Mouse (Mus musculus) spleen, postnatal 36 days (tissue): ENCODE data around the gene Kcp.

Source experiments
- DNase-seq, 2 experiments: peaks; one replicate each; pipeline ENCODE4 v3.0.0; 2022; ENCODE audit warnings: low spot score in 2 of 2, mixed read lengths in 1 of 2

The Kcp gene

GRCm38 (mm10) chr6:29463388-29463787, 44.4 kb downstream of the Kcp start:
- no peak for DNase-seq

DNA sequence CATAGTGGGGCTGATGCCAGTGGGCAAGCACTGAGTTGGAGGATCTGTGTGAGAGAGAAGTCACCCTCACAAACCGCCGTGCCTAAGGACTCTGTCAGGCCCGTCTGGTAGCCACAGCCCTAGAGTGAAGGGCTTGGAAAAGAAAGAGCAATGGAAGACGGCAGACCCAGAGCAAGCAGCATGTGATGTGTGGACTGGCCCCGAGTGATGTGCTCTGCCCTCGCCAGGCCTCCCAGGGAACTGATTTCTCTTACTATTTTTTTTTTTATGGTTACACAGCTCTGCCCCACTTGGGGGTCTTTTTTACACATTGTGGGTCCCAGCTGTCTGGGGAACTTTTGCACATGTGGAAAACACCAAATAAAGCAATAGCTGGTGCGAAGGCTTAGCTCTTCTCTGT, 46.2 kb downstream of the Kcp start:
- DNase-seq = no peak

DNA sequence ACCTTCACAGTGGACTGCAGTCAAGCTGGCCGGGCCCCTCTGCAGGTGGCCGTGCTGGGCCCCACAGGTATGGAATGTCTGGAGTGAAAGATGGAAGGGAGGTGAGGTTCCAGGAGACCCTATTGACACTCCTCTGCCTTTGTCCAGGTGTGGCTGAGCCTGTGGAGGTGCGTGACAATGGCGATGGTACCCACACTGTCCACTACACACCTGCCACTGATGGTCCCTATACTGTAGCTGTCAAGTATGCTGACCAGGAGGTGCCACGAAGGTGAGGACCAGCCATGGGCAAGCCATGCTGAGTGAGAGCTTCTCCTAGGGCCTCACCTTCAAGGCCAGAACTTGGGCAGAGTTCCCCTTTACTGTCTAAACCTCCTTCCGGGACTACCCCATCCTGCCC, 57.1 kb downstream of the Kcp start:
- no peak for DNase-seq

DNA sequence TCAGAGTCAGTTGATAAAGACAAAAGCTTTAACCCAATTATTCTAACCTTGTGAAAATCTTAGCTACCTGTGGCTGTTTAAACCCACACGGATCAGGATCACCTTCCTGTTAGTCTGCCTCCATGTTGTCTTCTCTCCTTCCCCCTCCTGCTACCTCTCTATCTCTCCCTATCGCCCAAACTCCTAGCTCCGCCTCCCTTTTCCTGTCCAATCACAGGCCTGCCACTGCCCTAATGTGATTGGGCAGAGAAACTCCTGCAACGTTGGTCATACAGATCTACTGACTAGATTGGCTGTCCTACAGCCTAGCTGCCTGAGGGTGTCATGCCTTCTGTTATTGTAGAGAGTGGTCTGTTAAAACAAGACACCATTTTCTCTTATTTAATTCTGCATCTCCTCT, 57.9 kb downstream of the Kcp start:
- DNase-seq = no peak

DNA sequence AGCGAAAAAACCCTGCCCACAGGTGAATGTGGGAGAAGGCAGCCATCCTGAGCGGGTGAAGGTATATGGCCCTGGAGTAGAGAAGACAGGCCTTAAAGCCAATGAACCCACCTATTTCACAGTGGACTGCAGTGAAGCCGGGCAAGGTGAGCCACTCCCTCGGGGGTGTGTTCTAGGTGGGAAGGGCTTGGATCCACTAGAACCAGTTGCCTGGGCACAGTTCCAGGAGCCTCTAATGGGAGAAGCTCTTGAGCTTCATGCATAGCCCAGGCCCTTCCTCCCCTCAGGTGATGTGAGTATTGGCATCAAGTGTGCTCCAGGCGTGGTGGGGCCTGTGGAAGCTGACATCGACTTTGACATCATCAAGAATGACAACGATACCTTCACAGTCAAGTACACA, 62.4 kb downstream of the Kcp start:
- DNase-seq = no peak

GRCm38 (mm10) chr6:29444773-29445172, 63.0 kb downstream of the Kcp start:
- DNase-seq = peak; percentile 11 to 22

- DNase-seq = no peak
Measured at GRCm38 (mm10) chr6:29439789-29440188, 68.0 kb downstream of the Kcp start.

DNA sequence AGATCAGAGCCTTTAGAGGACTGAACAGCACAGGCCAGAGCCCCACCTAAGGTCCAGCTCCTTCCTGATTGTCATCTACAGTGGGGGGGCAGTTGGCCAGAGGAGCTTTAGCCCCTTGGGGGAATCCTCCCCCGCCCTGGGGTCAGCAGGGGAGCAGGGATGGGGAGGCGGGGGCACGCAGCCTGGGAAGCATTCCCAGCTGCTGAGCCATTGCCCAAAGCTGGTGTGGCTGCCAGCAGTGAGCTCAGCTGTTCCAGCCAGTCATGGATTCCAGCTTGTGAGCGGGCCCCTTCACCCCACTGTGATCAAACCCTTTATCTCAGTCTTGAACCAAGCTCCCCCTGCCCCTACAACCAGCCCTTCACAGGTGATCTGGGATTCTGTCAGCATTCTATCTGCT, 68.5 kb downstream of the Kcp start:
- DNase-seq = no peak

DNA sequence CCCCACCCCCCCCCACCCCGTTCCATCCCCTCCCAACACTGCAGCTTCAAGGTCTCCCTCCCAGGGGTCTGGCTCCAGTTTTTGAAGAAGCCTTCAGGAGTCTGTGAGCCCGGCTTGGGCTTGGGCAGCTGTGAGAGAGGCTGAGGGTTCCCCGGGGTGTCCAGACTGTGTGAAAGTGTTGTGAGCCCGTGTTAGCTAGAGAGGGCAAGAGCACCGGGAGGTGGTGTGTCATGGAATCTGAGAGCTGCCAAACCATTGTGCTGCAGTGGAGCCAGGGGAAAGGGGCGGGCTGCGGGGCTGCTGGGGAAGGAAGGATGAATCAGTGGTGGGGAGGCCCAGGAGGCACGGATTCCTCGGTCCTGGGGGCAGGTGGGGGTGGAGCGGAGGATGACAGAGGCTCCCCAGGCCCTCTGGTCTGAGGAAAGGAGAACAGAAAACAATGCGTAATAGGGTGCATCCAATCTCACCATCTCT, 71.3 kb downstream of the Kcp start:
- no peak for DNase-seq

- DNase-seq = no peak
Measured at GRCm38 (mm10) chr6:29435940-29436451, 71.8 kb downstream of the Kcp start.

GRCm38 (mm10) chr6:29434911-29435691, 72.7 kb downstream of the Kcp start:
- DNase-seq = no peak

DNA sequence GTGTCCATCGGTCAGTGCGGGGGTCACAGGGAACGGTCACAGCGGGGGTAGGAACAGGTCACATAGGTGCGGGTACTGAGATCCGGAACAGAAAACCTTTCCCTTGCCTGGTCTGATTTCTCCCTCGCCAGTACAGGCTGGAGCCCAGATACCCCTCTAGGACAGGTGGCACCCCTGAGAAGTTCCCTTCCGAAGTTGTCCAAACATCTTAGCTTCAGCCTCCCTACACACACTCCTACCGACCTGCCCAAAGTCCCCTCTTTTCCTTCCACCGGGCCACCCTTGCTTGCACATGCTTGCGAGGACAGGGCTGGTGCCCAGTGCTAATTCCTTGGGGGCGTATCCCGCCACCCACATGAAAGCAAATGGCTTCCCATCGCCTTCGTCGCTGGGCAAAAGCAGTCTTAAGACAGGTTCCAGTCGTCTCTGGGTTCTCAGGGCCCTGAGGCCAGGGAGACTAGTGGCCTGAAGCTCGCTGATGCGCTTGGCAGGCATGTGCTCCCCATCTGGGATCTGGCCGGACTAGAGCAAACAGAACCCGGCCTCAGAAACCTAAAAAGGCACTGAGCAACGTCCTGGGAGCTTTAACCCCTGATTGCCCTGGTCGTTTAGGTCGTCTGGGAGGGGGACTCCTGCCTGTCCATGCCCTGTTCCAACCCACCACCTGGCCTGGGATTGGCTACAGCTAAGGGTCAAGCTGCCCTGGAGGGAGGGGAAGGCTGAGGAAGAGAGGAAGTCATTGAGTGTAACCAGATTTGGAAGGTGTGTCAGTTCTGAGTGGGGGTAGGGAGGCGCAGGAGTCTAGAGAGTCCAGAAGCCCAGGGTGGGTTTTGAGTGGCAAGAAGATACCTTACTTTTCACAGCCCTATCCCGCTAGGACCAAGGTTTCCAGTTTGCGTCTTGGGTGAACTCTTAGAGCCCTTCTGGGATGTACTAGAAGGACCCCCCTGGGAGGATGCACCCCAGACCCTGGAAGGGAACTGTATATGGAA, 73.7 kb downstream of the Kcp start:
- no peak for DNase-seq

GRCm38 (mm10) chr6:29433038-29433803, 74.5 kb downstream of the Kcp start, which contains the start of gene Flnc:
Flnc (plus strand) TSS chr6:29433256.
- no peak for DNase-seq

DNA sequence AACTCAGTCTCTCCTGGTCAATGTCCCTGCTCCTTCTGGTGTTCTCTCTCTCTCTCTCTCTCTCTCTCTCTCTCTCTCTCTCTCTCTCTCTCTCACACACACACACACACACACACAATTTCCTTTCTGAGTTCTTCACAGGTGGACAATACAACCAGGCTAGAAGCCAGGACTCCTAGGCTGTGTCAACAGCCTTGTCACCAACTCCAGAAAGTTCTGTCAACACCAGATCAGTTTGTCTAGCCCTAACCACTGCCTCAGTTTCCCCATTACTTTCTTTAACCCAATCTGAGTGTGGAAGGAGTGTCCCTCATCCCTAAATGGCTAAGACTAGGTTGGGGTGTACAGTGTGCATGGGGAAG, 75.1 kb downstream of the Kcp start:
- DNase-seq = no peak

DNA sequence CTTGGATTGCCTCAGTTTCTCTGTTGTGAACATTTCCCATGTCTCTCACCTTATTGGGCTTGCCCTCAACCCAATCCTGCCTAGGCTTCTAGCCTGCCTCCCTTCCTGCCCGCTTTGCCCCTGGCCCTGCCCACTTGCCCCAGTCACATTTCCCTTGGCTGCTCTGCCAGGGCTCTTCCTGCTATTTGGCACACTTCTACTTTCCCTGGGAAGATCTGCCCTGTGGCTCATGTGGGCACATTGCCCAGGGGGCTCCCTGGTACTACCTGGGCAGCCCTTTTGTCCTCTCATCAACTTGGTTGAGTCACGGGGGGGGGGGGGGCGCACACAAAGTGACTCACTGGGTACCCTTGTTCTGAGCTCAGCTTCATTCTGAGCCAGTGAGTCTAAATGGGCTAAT, 75.6 kb downstream of the Kcp start:
- DNase-seq = no peak

GRCm38 (mm10) chr6:29431473-29431872, 76.3 kb downstream of the Kcp start:
- DNase-seq = no peak

DNA sequence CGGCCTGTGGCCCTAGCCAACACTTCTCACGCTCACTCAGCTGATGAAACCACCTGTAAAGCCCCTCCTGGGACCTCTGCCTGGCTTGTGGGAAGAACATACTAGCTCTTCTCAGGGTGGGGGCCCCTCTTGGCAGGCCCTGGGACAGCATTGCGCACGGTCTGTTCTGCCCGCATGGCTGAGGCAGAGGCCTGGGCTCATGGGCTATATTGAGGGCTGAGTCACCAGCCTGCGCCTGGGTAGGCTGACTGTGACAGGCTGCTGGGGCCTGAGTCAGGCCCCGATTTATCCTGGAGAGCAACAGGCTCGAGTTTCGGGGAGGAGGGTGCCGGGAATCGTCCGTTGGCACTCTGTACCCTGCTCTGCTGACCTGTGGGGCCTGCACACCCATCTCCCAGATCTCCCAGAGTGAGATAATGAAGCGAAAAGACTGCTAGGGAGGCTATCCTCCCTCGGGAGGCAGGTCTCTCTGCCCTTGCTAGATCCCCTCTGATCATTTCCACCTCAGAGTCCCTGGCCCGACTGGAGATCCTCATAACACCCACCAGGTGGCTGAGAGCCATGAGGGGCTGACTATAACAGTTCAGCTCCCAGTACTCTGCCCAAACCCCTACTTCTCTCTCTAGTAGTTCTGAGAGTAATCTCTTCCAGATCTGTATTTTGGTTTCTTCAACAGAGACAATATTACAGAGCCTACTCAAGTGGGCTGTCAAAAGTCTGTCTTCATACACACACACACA, 76.9 kb downstream of the Kcp start:
- no peak for DNase-seq

- no peak for DNase-seq
Measured at GRCm38 (mm10) chr6:29428171-29428570, 79.6 kb downstream of the Kcp start.

DNA sequence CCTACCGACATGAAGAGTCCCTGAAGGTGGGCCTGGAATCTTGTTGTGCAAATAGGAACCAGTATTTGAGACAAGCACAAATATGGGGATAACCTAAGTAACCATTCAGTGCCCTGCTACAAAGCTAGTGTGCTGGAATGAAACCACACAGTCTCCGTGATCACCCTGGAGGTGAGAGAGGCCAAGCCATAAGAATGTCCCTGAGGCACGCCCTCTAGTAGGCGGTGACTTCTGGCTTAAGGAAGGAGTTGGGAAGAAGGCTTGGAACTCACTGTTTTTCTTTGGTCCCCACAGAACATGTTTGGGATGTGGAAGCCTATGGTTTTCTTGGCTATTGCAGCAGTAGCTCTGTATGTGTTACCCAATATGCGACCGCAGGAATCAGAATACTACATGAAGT, 81.4 kb downstream of the Kcp start:
- DNase-seq = no peak

DNA sequence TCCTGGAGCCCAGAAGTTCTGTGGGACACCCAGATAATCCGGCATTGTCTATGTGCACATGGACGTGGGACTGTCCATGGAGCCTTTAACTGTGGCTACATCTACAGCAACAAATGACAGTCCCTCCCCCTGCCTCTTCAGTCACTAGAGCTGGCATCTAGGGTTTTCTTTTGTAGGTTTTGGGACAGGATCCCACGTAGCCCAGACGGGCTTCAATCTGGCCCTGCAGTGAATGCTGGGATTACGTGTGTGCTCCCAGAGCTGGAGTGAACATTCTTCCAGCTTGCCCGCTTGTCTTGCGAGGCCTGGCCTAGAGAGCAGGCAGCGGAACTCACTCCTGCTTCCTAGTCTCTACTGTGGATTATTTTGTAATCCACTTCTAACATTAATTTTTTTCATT, 82.6 kb downstream of the Kcp start:
- DNase-seq = no peak
